Mouse (Mus musculus) forebrain, embryonic 13.5 days (tissue): ENCODE results near the gene Snx21. TPM values are rescaled to one million over a fixed set of nuclear protein-coding genes. Genes with fewer than 3 reads are reported as not detected.

Experiments used
- ATAC-seq: fragments of 200-750 bp; cut with Nextera tagmentation; 2 replicates; pipeline ENCODE4 v1.8.0; 2017
- H3K27ac ChIP-seq: fragments of 300-500 bp; sonication (generic); 2 replicates; pipeline ENCODE4 v1.5.1; 2015; ENCODE audit warnings: inconsistent platforms, mild to moderate bottlenecking, moderate library complexity
- H3K27me3 ChIP-seq: fragments of 300-500 bp; sonication (generic); 2 replicates; pipeline ENCODE4 v1.6.1; 2015; ENCODE audit warnings: mild to moderate bottlenecking, inconsistent platforms
- H3K36me3 ChIP-seq: fragments of 300-500 bp; sonication (generic); 2 replicates; pipeline ENCODE4 v1.6.1; 2015; ENCODE audit warnings: mild to moderate bottlenecking, inconsistent platforms; ENCODE audit not compliant: poor library complexity, severe bottlenecking
- H3K4me1 ChIP-seq: fragments of 300-500 bp; sonication (generic); 2 replicates; pipeline ENCODE4 v1.6.1; 2015; ENCODE audit warnings: inconsistent platforms
- H3K4me2 ChIP-seq: fragments of 300-500 bp; sonication (generic); 2 replicates; pipeline ENCODE4 v1.6.1; 2015; ENCODE audit warnings: inconsistent platforms, mild to moderate bottlenecking, moderate library complexity
- H3K4me3 ChIP-seq: fragments of 300-500 bp; sonication (generic); 2 replicates; pipeline ENCODE4 v1.5.1; 2015; ENCODE audit warnings: mild to moderate bottlenecking, inconsistent platforms
- H3K9ac ChIP-seq: fragments of 300-500 bp; sonication (generic); 2 replicates; pipeline ENCODE4 v1.6.1; 2015; ENCODE audit warnings: mild to moderate bottlenecking, inconsistent platforms
- H3K9me3 ChIP-seq: fragments of 300-500 bp; sonication (generic); replicated peaks from 2 replicates; pipeline ENCODE4 v1.6.1; 2016; ENCODE audit warnings: inconsistent platforms
- WGBS: fragments of 180-500 bp; shearing (Covaris S2); methylation state at CpG from one replicate; pipeline ENCODE4 v1.1.7; 2015; 5-methylcytosine and 5-hydroxymethylcytosine counted together
- polyA plus RNA-seq: library from polyadenylated mRNA; unstranded; fragments of >200 nt; fragmentation: Nextera tagmentation; extraction: Ambion mirVana; gene quantifications from 2 replicates; pipeline ENCODE4 v1.2.1, GENCODE M21; 2015

Snx21 gene
- polyA plus RNA-seq, 1 experiment from 2014 or later, result 15.4 TPM

GRCm38 (mm10) chr2:164800252-164801004 lies 14.8 kb downstream of the Snx21 start:
- Histone ChIP-seq H3K9ac (no peak overlapping the region), H3K36me3 (peaks cover 59% of the 10 kb centered on the region), H3K4me3 (no peak overlapping the region), H3K27me3 (no peaks in the 10 kb centered on the region), H3K9me3 (no peaks in the 10 kb centered on the region), H3K4me2 (no peak overlapping the region), H3K4me1 (peaks cover 20% of the 10 kb centered on the region), H3K27ac (no peak overlapping the region)
- no peak for ATAC-seq
- WGBS, result 92% methylated on average over 13 of the region's 13 CpGs

DNA sequence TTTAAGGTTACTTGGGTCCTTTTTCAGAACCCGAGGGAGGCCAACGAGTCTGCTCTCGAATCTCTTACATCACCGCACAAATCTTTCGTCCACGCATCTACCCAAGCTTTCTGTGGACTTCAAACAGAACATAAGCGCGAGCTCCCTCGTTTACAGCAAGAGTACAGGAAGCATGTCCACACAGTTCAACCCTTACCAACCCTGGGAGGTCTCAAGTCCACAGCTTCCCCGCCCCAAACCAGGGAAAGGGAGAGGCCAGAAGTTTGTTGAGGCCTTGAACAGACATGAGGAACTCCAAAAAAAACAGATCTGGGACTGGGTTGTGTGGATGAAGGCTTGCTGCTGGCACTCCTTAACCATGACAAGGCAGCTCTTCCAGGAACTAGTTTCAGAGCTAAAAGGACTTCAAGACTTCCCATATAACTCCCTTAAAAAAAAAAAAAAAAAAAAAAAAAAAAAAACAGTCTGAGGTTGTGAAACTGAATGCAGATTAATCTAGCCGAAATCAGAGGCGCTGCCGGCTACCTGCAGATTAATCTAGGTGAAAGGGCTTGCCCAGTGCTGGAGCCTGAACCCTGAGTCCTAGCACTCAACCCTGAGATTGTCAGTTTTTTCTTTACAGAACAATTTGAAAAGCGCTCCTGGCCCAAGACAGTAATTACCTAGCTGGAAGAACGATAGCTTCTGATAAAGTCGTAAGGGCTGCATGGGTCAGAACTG lies 17.7 kb downstream of the Snx21 start:
- Histone ChIP-seq H3K27me3 (no peaks in the 10 kb centered on the region), H3K4me2 (peak overlapping the region; percentile 74), H3K9me3 (no peaks in the 10 kb centered on the region), H3K9ac (peak overlapping the region; percentile 81), H3K4me3 (peak overlapping the region; percentile 82), H3K4me1 (peaks cover 33% of the 10 kb centered on the region), H3K27ac (no peak overlapping the region), H3K36me3 (peaks cover 32% of the 10 kb centered on the region)
- no peak for ATAC-seq
- 95% methylated on average over 16 of the region's 16 CpGs for WGBS

- Histone ChIP-seq H3K27me3 (no peaks in the 10 kb centered on the region), H3K9me3 (no peaks in the 10 kb centered on the region), H3K9ac (peak overlapping the region; percentile 81), H3K4me2 (peak overlapping the region; percentile 74), H3K4me1 (peaks cover 33% of the 10 kb centered on the region), H3K27ac (no peak overlapping the region), H3K36me3 (peaks cover 33% of the 10 kb centered on the region), H3K4me3 (peak overlapping the region; percentile 82)
- WGBS, result 67% methylated on average over 1 of the region's 1 CpGs
- no peak for ATAC-seq
Measured at GRCm38 (mm10) chr2:164803921-164804313, 18.3 kb downstream of the Snx21 start.

GRCm38 (mm10) chr2:164804533-164805331 lies 19.1 kb downstream of the Snx21 start, which contains the start of the genes Acot8 and Zswim3:
Gene Acot8 (minus strand): TSS chr2:164804882.
Gene Zswim3 (plus strand): TSS chr2:164805098.
- H3K4me1 ChIP-seq, result peaks cover 33% of the 10 kb centered on the region
- H3K9me3 ChIP-seq, result no peaks in the 10 kb centered on the region
- peaks cover 31% of the 10 kb centered on the region for H3K36me3 ChIP-seq
- ATAC-seq, result peak; percentile 97
- H3K4me2 ChIP-seq, result peak within 1 kb of the TSS; percentile 84
- H3K27ac ChIP-seq, result peak within 1 kb of the TSS; percentile 72
- WGBS, result 0% methylated on average over 47 of the region's 47 CpGs
- H3K9ac ChIP-seq, result peak within 1 kb of the TSS; percentile 85
- H3K4me3 ChIP-seq, result peak within 1 kb of the TSS; percentile 82
- no peaks in the 10 kb centered on the region for H3K27me3 ChIP-seq

DNA sequence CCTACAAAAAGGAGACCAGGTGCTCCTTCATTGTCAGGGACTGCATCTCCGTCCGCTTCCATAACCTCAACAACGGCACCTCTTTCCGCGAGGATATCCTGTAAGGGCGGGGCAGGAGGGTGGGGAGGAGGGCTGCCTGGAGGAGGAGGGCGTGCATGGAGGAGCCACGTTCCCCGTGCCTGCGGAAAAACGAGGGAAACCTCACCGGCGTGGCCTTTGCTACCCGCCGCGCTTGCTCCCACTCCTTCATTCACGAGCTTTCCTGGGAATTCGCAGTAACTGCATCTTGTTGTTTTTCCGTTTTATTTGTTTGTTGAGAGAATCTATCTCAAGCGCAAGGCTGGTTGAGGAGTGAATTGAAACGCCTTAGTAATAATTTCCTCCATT lies 19.7 kb downstream of the Snx21 start:
- Histone ChIP-seq H3K27ac (peak overlapping the region; percentile 72), H3K4me2 (peak overlapping the region; percentile 84), H3K4me3 (peak overlapping the region; percentile 82), H3K9me3 (no peaks in the 10 kb centered on the region), H3K36me3 (peaks cover 25% of the 10 kb centered on the region), H3K9ac (peak overlapping the region; percentile 85), H3K4me1 (peaks cover 33% of the 10 kb centered on the region), H3K27me3 (no peaks in the 10 kb centered on the region)
- peak; percentile 46; the same call in 1 of the 2 replicates for ATAC-seq
- 2% methylated on average over 21 of the region's 21 CpGs for WGBS

DNA sequence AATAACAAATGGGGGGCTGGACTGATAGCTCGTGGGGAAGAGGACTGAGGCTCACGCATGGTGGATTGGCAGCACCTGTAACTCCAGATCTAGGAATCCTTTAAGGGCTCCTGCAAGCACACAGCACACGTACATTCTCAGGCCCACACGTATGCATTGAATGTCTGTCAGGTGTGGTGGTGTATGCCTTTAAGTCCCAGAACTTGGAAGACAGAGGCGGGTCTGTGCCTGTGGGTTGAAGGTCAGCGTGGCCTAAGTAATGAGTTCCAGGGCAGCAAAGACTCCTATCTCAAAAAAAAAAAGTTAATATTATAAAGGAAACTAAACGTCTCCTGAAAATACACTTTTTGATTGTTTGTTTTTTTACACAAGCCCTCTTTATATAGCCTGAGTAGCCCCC lies 21.0 kb downstream of the Snx21 start:
- H3K27me3 ChIP-seq, result no peaks in the 10 kb centered on the region
- H3K27ac ChIP-seq, result no peak overlapping the region
- H3K4me1 ChIP-seq, result peaks cover 33% of the 10 kb centered on the region
- H3K9me3 ChIP-seq, result no peaks in the 10 kb centered on the region
- no peak overlapping the region for H3K9ac ChIP-seq
- no peak overlapping the region for H3K4me3 ChIP-seq
- peaks cover 12% of the 10 kb centered on the region for H3K36me3 ChIP-seq
- 89% methylated on average over 7 of the region's 7 CpGs for whole genome bisulfite sequencing
- H3K4me2 ChIP-seq, result no peak overlapping the region
- ATAC-seq, result no peak

GRCm38 (mm10) chr2:164813557-164813956 lies 27.9 kb downstream of the Snx21 start:
- ATAC-seq, result no peak
- no peaks in the 10 kb centered on the region for H3K4me1 ChIP-seq
- H3K27ac ChIP-seq, result no peak overlapping the region
- no peaks in the 10 kb centered on the region for H3K9me3 ChIP-seq
- WGBS, result 70% methylated on average over 2 of the region's 2 CpGs
- no peak overlapping the region for H3K4me3 ChIP-seq
- no peak overlapping the region for H3K9ac ChIP-seq
- H3K4me2 ChIP-seq, result no peak overlapping the region
- H3K27me3 ChIP-seq, result no peaks in the 10 kb centered on the region
- peaks cover 10% of the 10 kb centered on the region for H3K36me3 ChIP-seq

GRCm38 (mm10) chr2:164815348-164815747 lies 29.7 kb downstream of the Snx21 start:
- Histone ChIP-seq H3K9me3 (no peaks in the 10 kb centered on the region), H3K27ac (no peak overlapping the region), H3K9ac (no peak overlapping the region), H3K4me2 (no peak overlapping the region), H3K36me3 (peaks cover 7% of the 10 kb centered on the region), H3K4me1 (no peaks in the 10 kb centered on the region), H3K27me3 (no peaks in the 10 kb centered on the region), H3K4me3 (no peak overlapping the region)
- no peak for ATAC-seq
- 89% methylated on average over 5 of the region's 5 CpGs for whole genome bisulfite sequencing

GRCm38 (mm10) chr2:164815821-164816220 lies 30.2 kb downstream of the Snx21 start:
- 91% methylated on average over 8 of the region's 8 CpGs for WGBS
- Histone ChIP-seq H3K4me1 (no peaks in the 10 kb centered on the region), H3K27me3 (no peaks in the 10 kb centered on the region), H3K9me3 (no peaks in the 10 kb centered on the region), H3K9ac (no peak overlapping the region), H3K36me3 (peaks cover 12% of the 10 kb centered on the region), H3K4me2 (no peak overlapping the region), H3K4me3 (no peak overlapping the region), H3K27ac (no peak overlapping the region)
- ATAC-seq, result no peak

GRCm38 (mm10) chr2:164817206-164817605 lies 31.6 kb downstream of the Snx21 start:
- H3K4me1 ChIP-seq, result peaks cover 3% of the 10 kb centered on the region; the same call in 1 of the 2 replicates
- H3K4me3 ChIP-seq, result no peak overlapping the region
- peaks cover 23% of the 10 kb centered on the region for H3K36me3 ChIP-seq
- 90% methylated on average over 6 of the region's 6 CpGs for WGBS
- H3K9ac ChIP-seq, result no peak overlapping the region
- H3K27me3 ChIP-seq, result no peaks in the 10 kb centered on the region
- ATAC-seq, result no peak
- no peaks in the 10 kb centered on the region for H3K9me3 ChIP-seq
- H3K27ac ChIP-seq, result no peak overlapping the region
- no peak overlapping the region for H3K4me2 ChIP-seq

DNA sequence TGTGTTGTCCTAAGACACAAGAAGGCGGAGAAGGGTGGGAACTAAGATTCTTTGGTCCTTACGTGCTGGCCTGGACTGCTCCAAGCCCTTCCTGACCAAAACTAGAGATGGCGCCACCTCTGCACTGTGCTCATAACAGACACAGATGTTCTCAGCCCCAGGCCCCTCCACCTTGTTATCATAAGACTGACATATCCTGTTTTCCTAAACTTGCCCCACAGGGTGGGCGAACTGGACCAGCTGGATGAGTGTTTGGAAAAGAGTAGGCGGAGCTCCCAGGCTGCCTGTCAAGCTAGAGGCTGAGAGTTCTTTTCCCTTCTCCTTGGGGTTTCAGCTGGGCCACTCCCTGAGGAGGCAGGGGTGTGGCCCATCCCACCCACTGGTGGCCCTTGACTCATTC lies 32.1 kb downstream of the Snx21 start:
- ATAC-seq, result no peak

DNA sequence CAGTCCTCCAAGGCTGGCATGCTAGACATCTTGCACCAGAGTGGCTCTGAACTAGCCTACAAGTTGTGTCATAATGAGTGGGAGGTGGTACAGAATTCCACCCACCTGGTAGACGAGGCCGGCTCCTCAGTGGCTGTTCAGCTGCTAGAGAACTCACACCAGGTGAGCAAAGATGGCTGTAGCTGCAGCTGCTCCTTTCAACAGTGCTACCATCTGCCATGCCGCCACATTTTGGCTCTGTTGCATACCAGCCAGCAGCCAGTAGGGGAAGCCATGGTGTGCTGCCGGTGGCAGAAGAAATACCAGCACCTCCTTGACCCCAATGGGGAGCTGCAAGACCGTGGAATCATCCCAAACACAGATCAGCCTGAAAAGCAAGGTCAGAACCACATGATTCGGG lies 35.4 kb downstream of the Snx21 start:
- peaks cover 20% of the 10 kb centered on the region for H3K4me1 ChIP-seq

More for the DNA sequence above, 32.1 kb downstream of the Snx21 start:
- 85% methylated on average over 5 of the region's 5 CpGs for WGBS
- H3K36me3 ChIP-seq, result peaks cover 23% of the 10 kb centered on the region
- no peaks in the 10 kb centered on the region for H3K9me3 ChIP-seq
- H3K27ac ChIP-seq, result no peak overlapping the region
- H3K27me3 ChIP-seq, result no peaks in the 10 kb centered on the region
- H3K4me1 ChIP-seq, result peaks cover 6% of the 10 kb centered on the region; the same call in 1 of the 2 replicates
- H3K4me2 ChIP-seq, result no peak overlapping the region
- no peak overlapping the region for H3K4me3 ChIP-seq
- no peak overlapping the region for H3K9ac ChIP-seq

More for the DNA sequence above, 35.4 kb downstream of the Snx21 start:
- Histone ChIP-seq H3K4me3 (no peak overlapping the region), H3K27me3 (no peaks in the 10 kb centered on the region), H3K9ac (no peak overlapping the region), H3K4me2 (no peak overlapping the region), H3K27ac (no peak overlapping the region), H3K36me3 (peaks cover 38% of the 10 kb centered on the region), H3K9me3 (no peaks in the 10 kb centered on the region)
- WGBS, result 88% methylated on average over 6 of the region's 6 CpGs
- ATAC-seq, result no peak
